Mouse (Mus musculus) heart, embryonic 15.5 days (tissue): ENCODE results near the gene Glb1l. TPM values are rescaled to one million over a fixed set of nuclear protein-coding genes. Genes with fewer than 3 reads are reported as not detected.
A peak's percentile ranks its signal among the peaks of the same experiment; 100 is the strongest.

Experiments
- ATAC-seq: fragments of 200-750 bp; cut with Nextera tagmentation; replicated peaks from 2 replicates; pipeline ENCODE4 v1.8.0; 2017; ENCODE audit warnings: low read depth, moderate TSS enrichment; ENCODE audit not compliant: insufficient number of reproducible peaks, insufficient read depth, low FRiP score
- H3K27ac ChIP-seq: fragments of 300-500 bp; sonication (generic); 2 replicates; pipeline ENCODE4 v1.5.1; 2015; ENCODE audit warnings: mild to moderate bottlenecking, inconsistent platforms
- H3K27me3 ChIP-seq: fragments of 300-500 bp; sonication (generic); 2 replicates; pipeline ENCODE4 v1.6.1; 2015; ENCODE audit warnings: inconsistent platforms
- H3K36me3 ChIP-seq: fragments of 300-500 bp; sonication (generic); 2 replicates; pipeline ENCODE4 v1.6.1; 2015; ENCODE audit warnings: mild to moderate bottlenecking, inconsistent platforms
- H3K4me1 ChIP-seq: fragments of 300-500 bp; sonication (generic); replicated peaks from 2 replicates; pipeline ENCODE4 v1.6.1; 2015; ENCODE audit warnings: inconsistent platforms
- H3K4me2 ChIP-seq: fragments of 300-500 bp; sonication (generic); 2 replicates; pipeline ENCODE4 v1.6.1; 2015; ENCODE audit warnings: inconsistent platforms, mild to moderate bottlenecking, moderate library complexity
- H3K4me3 ChIP-seq: fragments of 300-500 bp; sonication (generic); 2 replicates; pipeline ENCODE4 v1.5.1; 2015; ENCODE audit warnings: mild to moderate bottlenecking, inconsistent platforms
- H3K9ac ChIP-seq: fragments of 300-500 bp; sonication (generic); 2 replicates; pipeline ENCODE4 v1.6.1; 2015; ENCODE audit warnings: mild to moderate bottlenecking, inconsistent platforms
- H3K9me3 ChIP-seq: fragments of 300-500 bp; sonication (generic); replicated peaks from 2 replicates; pipeline ENCODE4 v1.6.1; 2016; ENCODE audit warnings: inconsistent platforms
- WGBS: fragments of 180-500 bp; shearing (Covaris S2); methylation state at CpG from one replicate; pipeline ENCODE4 v1.1.7; 2015; ENCODE audit warnings: mixed read lengths; 5-methylcytosine and 5-hydroxymethylcytosine counted together
- polyA plus RNA-seq: library from polyadenylated mRNA; unstranded; fragments of >200 nt; fragmentation: Nextera tagmentation; extraction: Ambion mirVana; gene quantifications from 2 replicates; pipeline ENCODE4 v1.2.1, GENCODE M21; 2015

The Glb1l gene
- polyA plus RNA-seq, 1 experiment from 2014 or later = 9.4 TPM

DNA sequence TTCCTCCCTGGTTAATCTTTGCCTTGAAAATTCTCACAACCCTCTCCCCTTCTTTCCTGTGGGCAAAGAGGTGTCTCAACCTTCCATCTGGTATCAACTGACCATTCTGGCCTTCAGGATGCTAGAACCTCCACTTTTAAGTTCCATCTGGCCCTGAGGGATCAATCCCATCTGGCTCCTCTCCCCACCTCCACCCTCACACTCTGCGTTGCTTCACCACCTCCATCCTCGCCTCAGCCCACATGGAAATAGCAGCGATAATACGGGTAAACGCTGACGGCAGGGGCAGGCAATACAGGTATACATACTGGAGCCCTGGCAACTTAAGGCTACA, 7.2 kb upstream of the Glb1l start:
- peak overlapping the region; percentile 67 for H3K9ac ChIP-seq
- H3K27me3 ChIP-seq = peaks cover 31% of the 10 kb centered on the region
- peaks cover 26% of the 10 kb centered on the region for H3K4me1 ChIP-seq
- H3K4me3 ChIP-seq = peak overlapping the region; percentile 72
- H3K27ac ChIP-seq = peak overlapping the region; percentile 38; the same call in 1 of the 2 replicates
- H3K36me3 ChIP-seq = peaks cover 26% of the 10 kb centered on the region
- H3K9me3 ChIP-seq = no peaks in the 10 kb centered on the region
- H3K4me2 ChIP-seq = peak overlapping the region; percentile 98
- under 1% methylated on average over 6 of the region's 6 CpGs for WGBS
- no peak for ATAC-seq

DNA sequence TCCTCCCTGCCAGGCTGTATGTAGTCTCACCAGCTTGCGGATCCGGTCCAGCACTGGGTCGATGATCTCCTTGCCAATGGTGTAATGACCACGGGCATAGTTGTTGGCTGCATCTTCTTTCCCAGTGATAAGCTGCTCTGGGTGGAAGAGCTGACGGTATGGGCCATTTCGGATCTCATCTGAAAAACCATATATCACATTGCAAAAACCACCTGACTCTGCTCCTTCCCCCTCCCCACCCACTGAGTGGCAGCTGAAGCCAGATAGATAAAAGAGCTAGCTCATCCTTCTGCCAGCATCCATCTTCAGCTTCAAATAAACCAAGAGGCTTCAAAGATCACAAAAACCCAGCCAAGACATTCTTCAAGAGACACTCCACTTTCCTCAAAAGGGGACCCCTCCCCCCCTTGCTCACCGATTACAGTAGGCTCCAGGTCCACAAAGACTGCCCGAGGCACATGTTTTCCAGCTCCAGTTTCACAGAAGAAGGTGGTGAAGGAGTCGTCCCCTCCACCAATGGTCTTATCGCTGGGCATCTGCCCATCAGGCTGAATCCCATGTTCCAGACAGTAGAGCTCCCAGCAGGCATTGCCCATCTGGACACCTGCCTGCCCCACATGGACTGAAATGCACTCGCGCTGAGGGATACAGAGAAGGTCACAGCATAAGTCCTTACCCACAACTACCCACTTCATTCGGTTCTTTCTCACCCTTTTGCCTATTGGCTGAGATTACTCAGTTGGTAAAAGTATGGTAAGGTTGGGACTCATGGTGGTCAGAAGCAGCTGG, 6.4 kb upstream of the Glb1l start:
- peaks cover 31% of the 10 kb centered on the region for H3K27me3 ChIP-seq
- WGBS = 68% methylated on average over 13 of the region's 13 CpGs
- no peaks in the 10 kb centered on the region for H3K9me3 ChIP-seq
- no peak for ATAC-seq
- no peak overlapping the region for H3K9ac ChIP-seq
- H3K27ac ChIP-seq = no peak overlapping the region
- H3K4me3 ChIP-seq = peak overlapping the region; percentile 72; the same call in 1 of the 2 replicates
- peak overlapping the region; percentile 98 for H3K4me2 ChIP-seq
- H3K36me3 ChIP-seq = peaks cover 29% of the 10 kb centered on the region
- H3K4me1 ChIP-seq = peaks cover 32% of the 10 kb centered on the region

- peaks cover 29% of the 10 kb centered on the region for H3K36me3 ChIP-seq
- no peak for ATAC-seq
- H3K9me3 ChIP-seq = no peaks in the 10 kb centered on the region
- H3K4me1 ChIP-seq = peaks cover 42% of the 10 kb centered on the region
- H3K27ac ChIP-seq = no peak overlapping the region
- H3K4me2 ChIP-seq = no peak overlapping the region
- no peak overlapping the region for H3K4me3 ChIP-seq
- 91% methylated on average over 9 of the region's 9 CpGs for WGBS
- H3K27me3 ChIP-seq = peaks cover 24% of the 10 kb centered on the region
- H3K9ac ChIP-seq = no peak overlapping the region
These were observed 5.2 kb upstream of the Glb1l start for GRCm38 (mm10) chr1:75215785-75216184.

DNA sequence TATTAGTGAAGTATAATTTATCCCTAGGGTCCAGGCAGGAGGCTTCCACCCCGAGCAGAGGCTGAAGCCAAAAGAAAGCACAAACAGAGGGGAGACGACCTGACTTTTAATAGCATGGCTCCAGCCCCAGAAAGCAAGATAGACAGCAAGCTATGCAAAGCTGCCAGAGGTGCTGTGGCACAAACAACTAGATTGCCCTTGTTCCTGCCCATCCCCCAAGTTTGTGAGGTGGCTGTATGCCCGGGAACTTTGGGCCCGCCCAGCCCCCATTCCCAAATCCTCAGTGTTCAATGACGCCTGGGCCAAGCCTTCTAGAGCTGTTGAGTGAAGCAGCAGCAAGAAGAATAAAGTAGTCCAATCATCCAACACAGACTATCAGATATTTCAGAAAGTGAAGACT, 4.3 kb upstream of the Glb1l start:
- Histone ChIP-seq H3K4me1 (peaks cover 47% of the 10 kb centered on the region), H3K36me3 (peaks cover 29% of the 10 kb centered on the region), H3K9ac (no peak overlapping the region), H3K9me3 (no peaks in the 10 kb centered on the region), H3K4me2 (no peak overlapping the region), H3K27me3 (peaks cover 19% of the 10 kb centered on the region; the same call in 1 of the 2 replicates), H3K27ac (0 out of 2 replicates have a peak overlapping the region, but pooled peaks have one; percentile 18), H3K4me3 (no peak overlapping the region)
- ATAC-seq = no peak
- 61% methylated on average over 5 of the region's 5 CpGs for WGBS

DNA sequence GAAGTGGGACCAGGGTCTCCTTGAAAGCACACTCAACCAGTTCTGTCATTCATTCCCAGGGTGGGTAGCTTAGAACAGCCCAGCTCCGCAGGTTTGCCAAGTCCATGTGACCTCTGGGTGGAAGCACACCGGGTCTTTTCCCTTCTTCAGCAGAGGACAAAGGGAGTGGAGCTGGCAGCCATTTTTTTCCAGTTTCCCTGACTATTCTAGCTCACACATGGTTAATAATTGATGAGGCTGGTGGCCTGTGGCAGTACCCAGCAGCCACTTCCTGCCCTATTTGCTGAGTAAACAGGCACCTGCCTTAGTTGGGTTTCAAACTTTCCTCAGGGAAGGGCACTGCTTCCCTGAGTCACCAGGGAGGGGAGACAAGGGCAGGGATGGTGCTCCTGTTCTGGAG, 3.8 kb upstream of the Glb1l start:
- Histone ChIP-seq H3K4me3 (no peak overlapping the region), H3K4me1 (peaks cover 47% of the 10 kb centered on the region), H3K27me3 (peaks cover 18% of the 10 kb centered on the region; the same call in 1 of the 2 replicates), H3K9ac (no peak overlapping the region), H3K27ac (0 out of 2 replicates have a peak overlapping the region, but pooled peaks have one; percentile 18), H3K36me3 (peaks cover 29% of the 10 kb centered on the region), H3K4me2 (no peak overlapping the region), H3K9me3 (no peaks in the 10 kb centered on the region)
- ATAC-seq = no peak
- 67% methylated on average over 2 of the region's 2 CpGs for WGBS

- ATAC-seq = no peak
- H3K4me2 ChIP-seq = peak overlapping the region; percentile 2; the same call in 1 of the 2 replicates
- H3K27me3 ChIP-seq = peaks cover 13% of the 10 kb centered on the region; the same call in 1 of the 2 replicates
- H3K4me1 ChIP-seq = peaks cover 40% of the 10 kb centered on the region
- H3K9me3 ChIP-seq = no peaks in the 10 kb centered on the region
- H3K4me3 ChIP-seq = no peak overlapping the region
- no peak overlapping the region for H3K9ac ChIP-seq
- no peak overlapping the region for H3K27ac ChIP-seq
- 81% methylated on average over 7 of the region's 7 CpGs for WGBS
- H3K36me3 ChIP-seq = peaks cover 29% of the 10 kb centered on the region
These were observed 2.5 kb upstream of the Glb1l start for GRCm38 (mm10) chr1:75213096-75213495.

- Histone ChIP-seq H3K36me3 (peaks cover 29% of the 10 kb centered on the region), H3K9me3 (no peaks in the 10 kb centered on the region), H3K4me3 (no peak overlapping the region), H3K9ac (no peak overlapping the region), H3K27ac (no peak overlapping the region), H3K27me3 (peaks cover 13% of the 10 kb centered on the region; the same call in 1 of the 2 replicates), H3K4me2 (peak overlapping the region; percentile 2; the same call in 1 of the 2 replicates), H3K4me1 (peaks cover 38% of the 10 kb centered on the region)
- 84% methylated on average over 4 of the region's 4 CpGs for WGBS
- ATAC-seq = no peak
These were observed 1.9 kb upstream of the Glb1l start for GRCm38 (mm10) chr1:75212542-75212941.

DNA sequence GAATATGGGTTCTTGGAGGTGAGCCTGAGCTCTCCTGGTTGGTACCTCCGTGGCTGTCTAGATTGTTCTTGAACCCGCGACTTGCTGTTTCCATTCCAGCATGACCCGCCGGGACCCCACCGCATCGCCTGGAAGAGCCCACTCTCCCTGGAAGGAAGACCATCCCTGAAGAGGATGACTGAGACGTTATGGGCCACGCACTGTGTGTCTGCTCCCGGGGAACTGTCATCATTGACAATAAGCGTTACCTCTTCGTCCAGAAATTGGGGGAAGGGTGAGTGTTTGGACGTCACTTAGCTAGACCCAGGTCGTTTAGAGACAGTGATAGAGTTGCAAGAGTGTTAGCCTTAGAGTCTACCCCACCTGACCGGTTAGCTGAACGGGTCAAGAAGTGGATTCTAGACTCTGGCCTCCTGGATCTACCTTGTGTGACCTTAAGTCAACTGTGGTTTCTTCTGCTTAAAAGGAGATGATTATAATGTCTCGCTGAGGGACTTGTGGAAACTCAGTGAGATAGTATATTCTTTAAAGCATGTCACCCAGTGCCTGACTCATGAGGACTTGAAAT, 612 bp upstream of the Glb1l start:
- Histone ChIP-seq H3K9me3 (no peaks in the 10 kb centered on the region), H3K36me3 (peaks cover 29% of the 10 kb centered on the region), H3K9ac (peak overlapping the region; percentile 93), H3K27ac (peak overlapping the region; percentile 62), H3K4me2 (peak overlapping the region; percentile 80), H3K4me1 (peaks cover 38% of the 10 kb centered on the region), H3K4me3 (peak overlapping the region; percentile 91), H3K27me3 (peaks cover 8% of the 10 kb centered on the region; the same call in 1 of the 2 replicates)
- no peak for ATAC-seq
- 10% methylated on average over 17 of the region's 17 CpGs for WGBS

DNA sequence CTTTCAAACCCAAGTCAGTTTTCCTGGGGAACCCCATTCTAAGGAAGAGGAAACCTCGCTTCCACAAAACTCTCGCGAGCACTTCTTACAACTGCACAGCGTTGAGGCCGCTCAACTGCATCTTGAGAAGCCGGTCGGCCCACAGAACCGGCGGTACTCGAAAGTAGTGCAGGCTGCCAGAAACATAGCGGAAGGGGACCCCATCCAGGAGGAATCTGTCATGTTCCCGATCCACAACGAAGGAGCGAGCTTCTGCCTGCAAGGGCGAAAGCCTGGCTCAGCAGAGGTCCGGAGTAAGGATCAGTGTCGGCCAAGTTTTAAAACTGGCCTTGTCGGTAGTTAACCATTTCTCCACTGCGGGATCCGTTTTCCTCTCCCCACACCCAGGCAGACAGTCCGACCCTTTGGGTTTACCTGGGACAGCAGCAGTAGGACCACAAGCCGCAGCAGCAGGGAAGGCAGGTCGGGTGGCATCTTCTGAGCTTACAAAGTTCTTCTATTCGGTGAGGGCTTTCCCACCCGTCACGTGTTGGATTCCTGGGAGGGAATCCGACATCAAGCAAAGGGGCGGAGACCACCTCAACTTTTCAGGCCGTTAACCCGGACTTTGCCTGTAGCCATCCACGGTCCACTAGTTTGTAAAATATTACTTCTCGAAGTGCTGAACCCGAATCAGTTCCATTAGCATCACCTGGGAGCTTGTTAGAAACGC, 1.5 kb downstream of the Glb1l start:
- no peaks in the 10 kb centered on the region for H3K9me3 ChIP-seq
- WGBS = 12% methylated on average over 34 of the region's 34 CpGs
- peak overlapping the region; percentile 58 for H3K9ac ChIP-seq
- peaks cover 13% of the 10 kb centered on the region for H3K36me3 ChIP-seq
- H3K4me3 ChIP-seq = peak overlapping the region; percentile 48
- peaks cover 8% of the 10 kb centered on the region; the same call in 1 of the 2 replicates for H3K27me3 ChIP-seq
- no peak overlapping the region for H3K27ac ChIP-seq
- peaks cover 32% of the 10 kb centered on the region for H3K4me1 ChIP-seq
- no peak for ATAC-seq
- H3K4me2 ChIP-seq = peak overlapping the region; percentile 80

GRCm38 (mm10) chr1:75201236-75201635, 9.4 kb downstream of the Glb1l start:
- ATAC-seq = no peak
- H3K27ac ChIP-seq = no peak overlapping the region
- no peak overlapping the region for H3K4me3 ChIP-seq
- H3K4me2 ChIP-seq = no peak overlapping the region
- no peak overlapping the region for H3K9ac ChIP-seq
- no peaks in the 10 kb centered on the region for H3K27me3 ChIP-seq
- no peaks in the 10 kb centered on the region for H3K9me3 ChIP-seq
- 73% methylated on average over 1 of the region's 1 CpGs for WGBS
- H3K36me3 ChIP-seq = peaks cover 39% of the 10 kb centered on the region
- no peaks in the 10 kb centered on the region for H3K4me1 ChIP-seq

DNA sequence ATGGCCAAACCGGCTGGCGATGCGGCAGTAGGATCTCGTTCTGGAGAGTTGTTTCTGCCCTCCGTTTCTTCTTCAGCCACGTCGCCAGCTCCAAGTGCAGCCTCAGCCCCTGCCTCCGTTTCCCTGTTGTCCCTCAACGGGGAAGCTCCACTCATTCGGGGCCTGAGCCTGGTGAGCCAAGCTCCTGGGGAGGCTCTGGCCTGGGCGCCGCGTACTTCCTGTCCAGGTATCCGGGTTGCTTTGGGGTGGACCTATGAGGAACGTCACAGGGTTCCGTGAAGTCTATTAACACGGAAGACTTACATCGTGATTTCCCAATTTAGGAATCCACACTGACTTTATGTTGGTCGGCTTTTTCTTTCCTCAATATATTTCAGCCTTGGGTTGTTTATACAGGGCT, 18.2 kb downstream of the Glb1l start:
- under 1% methylated on average over 19 of the region's 19 CpGs for WGBS
- Histone ChIP-seq H3K4me2 (peak overlapping the region; percentile 71), H3K9me3 (no peaks in the 10 kb centered on the region), H3K9ac (peak overlapping the region; percentile 63), H3K27ac (peak overlapping the region; percentile 90), H3K4me3 (peak overlapping the region; percentile 83), H3K36me3 (peaks cover 34% of the 10 kb centered on the region), H3K27me3 (no peaks in the 10 kb centered on the region), H3K4me1 (peaks cover 23% of the 10 kb centered on the region)
- ATAC-seq = peak; percentile 44; the same call in 1 of the 2 replicates
